Mouse (Mus musculus): Measurements from ENCODE around the gene Folr1. TPM values are rescaled to one million over a fixed set of nuclear protein-coding genes. Genes with fewer than 3 reads are reported as not detected.

The Folr1 gene
- polyA plus RNA-seq, 1 experiment from 2014 or later = 4.0 TPM

GRCm38 (mm10) chr7:101860978-101861377, 9.6 kb downstream of the Folr1 start:
- Histone ChIP-seq H3K27ac (ENCODE audit: low read length) (no peak overlapping the region), H3K4me2 (ENCODE audit: low read depth, low read length) (no peak overlapping the region), H3K9ac (ENCODE audit: low read length) (no peak overlapping the region), H3K4me1 (ENCODE audit: control insufficient read depth, insufficient read depth, low read length) (no peaks in the 10 kb centered on the region), H3K27me3 (ENCODE audit: control insufficient read depth, insufficient read depth, low read length) (no peaks in the 10 kb centered on the region), H3K9me3 (replicated peaks; ENCODE audit: control insufficient read depth, low read length) (no peaks in the 10 kb centered on the region), H3K36me3 (ENCODE audit: control insufficient read depth, insufficient read depth) (no peaks in the 10 kb centered on the region), H3K4me3 (ENCODE audit: low read length) (no peak overlapping the region)
- no peak for ATAC-seq (replicated peaks; ENCODE audit: extremely low read depth, insufficient read depth, low FRiP score)

DNA sequence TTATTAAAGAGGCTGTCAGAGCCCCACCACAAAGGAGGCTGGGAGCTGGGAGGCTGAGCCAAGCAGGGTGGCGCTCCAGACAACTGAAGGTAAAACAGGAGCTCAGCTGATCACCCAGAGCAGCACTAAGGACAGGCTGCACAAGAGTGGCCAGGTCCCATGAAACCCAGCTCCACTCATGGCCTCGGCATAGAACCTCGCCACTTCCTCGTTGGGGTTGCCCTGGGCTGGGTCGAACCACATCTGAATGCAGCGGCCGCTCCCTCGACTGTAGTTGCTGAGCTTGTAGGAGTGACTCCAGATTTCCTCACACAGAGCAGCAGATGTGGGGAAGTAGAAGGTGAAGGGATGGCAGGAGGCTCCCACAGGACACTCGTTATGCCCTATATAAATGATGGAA, 12.2 kb downstream of the Folr1 start:
- Histone ChIP-seq H3K9ac (ENCODE audit: low read length) (no peak overlapping the region), H3K4me1 (ENCODE audit: control insufficient read depth, insufficient read depth, low read length) (no peaks in the 10 kb centered on the region), H3K27ac (ENCODE audit: low read length) (no peak overlapping the region), H3K36me3 (ENCODE audit: control insufficient read depth, insufficient read depth) (no peaks in the 10 kb centered on the region), H3K4me3 (ENCODE audit: low read length) (no peak overlapping the region), H3K27me3 (ENCODE audit: control insufficient read depth, insufficient read depth, low read length) (no peaks in the 10 kb centered on the region), H3K4me2 (ENCODE audit: low read depth, low read length) (no peak overlapping the region), H3K9me3 (replicated peaks; ENCODE audit: control insufficient read depth, low read length) (no peaks in the 10 kb centered on the region)
- ATAC-seq (replicated peaks; ENCODE audit: extremely low read depth, insufficient read depth, low FRiP score) = no peak
- WGBS = 77% methylated on average over 9 of the region's 9 CpGs

GRCm38 (mm10) chr7:101857094-101857493, 13.5 kb downstream of the Folr1 start, which contains the start of gene Folr2:
Folr2 (minus strand) TSS chr7:101857194.
- no peaks in the 10 kb centered on the region for H3K9me3 ChIP-seq (replicated peaks; ENCODE audit: control insufficient read depth, low read length)
- no peaks in the 10 kb centered on the region for H3K4me1 ChIP-seq (ENCODE audit: control insufficient read depth, insufficient read depth, low read length)
- H3K4me2 ChIP-seq (ENCODE audit: low read depth, low read length) = no peak within 1 kb of the TSS
- no peak within 1 kb of the TSS for H3K4me3 ChIP-seq (ENCODE audit: low read length)
- H3K27ac ChIP-seq (ENCODE audit: low read length) = no peak within 1 kb of the TSS
- ATAC-seq (replicated peaks; ENCODE audit: extremely low read depth, insufficient read depth, low FRiP score) = no peak
- H3K36me3 ChIP-seq (ENCODE audit: control insufficient read depth, insufficient read depth) = no peaks in the 10 kb centered on the region
- 84% methylated on average over 4 of the region's 4 CpGs for WGBS
- H3K27me3 ChIP-seq (ENCODE audit: control insufficient read depth, insufficient read depth, low read length) = no peaks in the 10 kb centered on the region
- no peak within 1 kb of the TSS for H3K9ac ChIP-seq (ENCODE audit: low read length)

DNA sequence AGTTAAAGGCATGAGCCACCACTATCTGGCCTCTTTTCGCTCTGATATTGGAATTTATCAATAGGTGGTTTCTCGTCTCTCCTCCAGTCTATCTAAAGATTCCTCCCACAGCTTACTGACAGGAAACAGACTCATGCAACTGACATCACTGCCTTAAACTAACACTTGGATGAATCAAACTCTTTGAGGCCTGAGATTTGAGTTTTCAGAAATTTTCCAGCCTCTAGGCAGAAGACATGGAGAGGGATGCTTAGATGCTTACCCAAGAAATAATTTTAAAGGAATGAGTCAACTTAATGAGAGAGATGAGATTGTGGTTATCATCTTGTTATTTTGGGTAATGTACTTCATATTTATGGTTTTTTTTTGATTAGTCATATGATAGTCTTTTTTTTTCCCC, 16.8 kb downstream of the Folr1 start:
- Histone ChIP-seq H3K9me3 (replicated peaks; ENCODE audit: control insufficient read depth, low read length) (0 out of 2 replicates have a peak, but pooled peaks cover 2% of the 10 kb centered on the region), H3K27me3 (ENCODE audit: control insufficient read depth, insufficient read depth, low read length) (no peaks in the 10 kb centered on the region), H3K36me3 (ENCODE audit: control insufficient read depth, insufficient read depth) (no peaks in the 10 kb centered on the region), H3K27ac (ENCODE audit: low read length) (no peak overlapping the region), H3K9ac (ENCODE audit: low read length) (no peak overlapping the region), H3K4me1 (ENCODE audit: control insufficient read depth, insufficient read depth, low read length) (no peaks in the 10 kb centered on the region), H3K4me3 (ENCODE audit: low read length) (no peak overlapping the region), H3K4me2 (ENCODE audit: low read depth, low read length) (no peak overlapping the region)
- ATAC-seq (replicated peaks; ENCODE audit: extremely low read depth, insufficient read depth, low FRiP score) = no peak
- 54% methylated on average over 2 of the region's 2 CpGs for WGBS

DNA sequence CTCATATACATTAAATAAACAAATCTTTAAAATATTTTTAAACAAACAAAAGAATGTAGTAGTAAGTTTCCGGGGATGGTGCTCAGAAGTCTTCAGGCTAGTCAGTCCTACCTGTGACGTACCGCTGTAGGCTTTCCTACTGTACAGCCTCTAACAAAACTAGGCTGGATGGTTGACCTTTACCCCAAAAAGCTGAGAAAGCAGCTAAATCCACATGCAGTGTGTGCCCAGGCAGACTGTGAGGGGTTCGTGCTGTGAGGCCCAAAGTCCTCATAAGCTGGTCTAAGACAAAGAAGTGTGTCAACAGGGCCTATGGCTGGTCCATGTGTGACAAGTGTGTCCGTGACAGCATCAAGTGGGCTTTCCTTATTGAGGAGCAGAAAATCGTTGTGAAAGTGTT, 17.7 kb downstream of the Folr1 start:
- Histone ChIP-seq H3K27me3 (ENCODE audit: control insufficient read depth, insufficient read depth, low read length) (no peaks in the 10 kb centered on the region), H3K4me1 (ENCODE audit: control insufficient read depth, insufficient read depth, low read length) (no peaks in the 10 kb centered on the region), H3K9ac (ENCODE audit: low read length) (no peak overlapping the region), H3K36me3 (ENCODE audit: control insufficient read depth, insufficient read depth) (no peaks in the 10 kb centered on the region), H3K27ac (ENCODE audit: low read length) (no peak overlapping the region), H3K4me3 (ENCODE audit: low read length) (no peak overlapping the region), H3K9me3 (replicated peaks; ENCODE audit: control insufficient read depth, low read length) (0 out of 2 replicates have a peak, but pooled peaks cover 2% of the 10 kb centered on the region), H3K4me2 (ENCODE audit: low read depth, low read length) (no peak overlapping the region)
- 79% methylated on average over 6 of the region's 6 CpGs for WGBS
- no peak for ATAC-seq (replicated peaks; ENCODE audit: extremely low read depth, insufficient read depth, low FRiP score)

DNA sequence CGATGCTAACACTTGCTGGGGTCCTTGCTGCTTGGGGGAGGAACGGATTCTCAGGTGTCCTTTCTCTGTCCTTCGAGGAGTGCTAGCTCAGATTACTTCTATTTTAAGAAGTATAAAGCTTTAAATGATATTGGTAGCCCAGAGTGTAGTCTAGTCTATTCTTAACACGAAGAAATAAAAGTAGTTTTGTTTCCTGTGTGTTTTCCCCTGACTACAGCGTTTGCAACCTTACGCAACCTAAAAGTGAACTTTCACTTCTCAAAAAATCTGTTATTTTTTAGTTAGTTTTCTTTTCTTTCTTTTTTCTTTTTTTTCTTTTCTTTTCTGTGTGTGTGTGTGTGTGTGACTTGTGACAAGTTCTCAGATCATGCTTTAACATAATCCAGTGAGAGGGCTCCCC, 18.9 kb downstream of the Folr1 start:
- WGBS = 67% methylated on average over 6 of the region's 6 CpGs
- Histone ChIP-seq H3K36me3 (ENCODE audit: control insufficient read depth, insufficient read depth) (no peaks in the 10 kb centered on the region), H3K9me3 (replicated peaks; ENCODE audit: control insufficient read depth, low read length) (0 out of 2 replicates have a peak, but pooled peaks cover 2% of the 10 kb centered on the region), H3K4me3 (ENCODE audit: low read length) (no peak overlapping the region), H3K4me2 (ENCODE audit: low read depth, low read length) (no peak overlapping the region), H3K9ac (ENCODE audit: low read length) (no peak overlapping the region), H3K27ac (ENCODE audit: low read length) (no peak overlapping the region), H3K4me1 (ENCODE audit: control insufficient read depth, insufficient read depth, low read length) (no peaks in the 10 kb centered on the region), H3K27me3 (ENCODE audit: control insufficient read depth, insufficient read depth, low read length) (no peaks in the 10 kb centered on the region)
- ATAC-seq (replicated peaks; ENCODE audit: extremely low read depth, insufficient read depth, low FRiP score) = no peak

- Histone ChIP-seq H3K9ac (ENCODE audit: low read length) (no peak overlapping the region), H3K4me2 (ENCODE audit: low read depth, low read length) (no peak overlapping the region), H3K27me3 (ENCODE audit: control insufficient read depth, insufficient read depth, low read length) (no peaks in the 10 kb centered on the region), H3K36me3 (ENCODE audit: control insufficient read depth, insufficient read depth) (no peaks in the 10 kb centered on the region), H3K27ac (ENCODE audit: low read length) (no peak overlapping the region), H3K4me3 (ENCODE audit: low read length) (no peak overlapping the region), H3K4me1 (ENCODE audit: control insufficient read depth, insufficient read depth, low read length) (no peaks in the 10 kb centered on the region), H3K9me3 (replicated peaks; ENCODE audit: control insufficient read depth, low read length) (0 out of 2 replicates have a peak, but pooled peaks cover 2% of the 10 kb centered on the region)
- WGBS = 94% methylated on average over 1 of the region's 1 CpGs
- ATAC-seq (replicated peaks; ENCODE audit: extremely low read depth, insufficient read depth, low FRiP score) = no peak
Observed at GRCm38 (mm10) chr7:101847934-101848333, 22.7 kb downstream of the Folr1 start.

DNA sequence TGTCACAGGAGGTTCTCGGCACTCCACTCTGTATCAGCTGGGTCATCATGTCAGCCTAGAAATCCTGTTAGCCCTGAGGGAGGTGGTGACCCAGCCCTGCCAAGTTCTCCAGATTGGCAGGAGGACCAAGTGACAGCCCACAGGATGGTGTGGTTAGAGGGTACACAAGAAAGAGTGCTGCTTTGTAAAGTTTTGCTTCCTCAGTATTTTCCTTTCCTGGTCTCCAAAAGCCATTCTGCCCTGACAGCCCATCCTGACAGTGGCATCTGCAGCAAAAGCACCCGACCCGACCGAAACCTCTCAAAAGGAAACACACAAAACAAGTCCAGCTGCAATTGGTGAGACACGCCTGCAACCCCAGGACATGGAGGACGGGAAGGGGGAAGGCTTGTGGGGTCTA, 26.4 kb downstream of the Folr1 start:
- no peaks in the 10 kb centered on the region for H3K9me3 ChIP-seq (replicated peaks; ENCODE audit: control insufficient read depth, low read length)
- H3K36me3 ChIP-seq (ENCODE audit: control insufficient read depth, insufficient read depth) = no peaks in the 10 kb centered on the region
- H3K4me3 ChIP-seq (ENCODE audit: low read length) = no peak overlapping the region
- no peaks in the 10 kb centered on the region for H3K27me3 ChIP-seq (ENCODE audit: control insufficient read depth, insufficient read depth, low read length)
- no peak overlapping the region for H3K9ac ChIP-seq (ENCODE audit: low read length)
- WGBS = 56% methylated on average over 6 of the region's 6 CpGs
- H3K4me1 ChIP-seq (ENCODE audit: control insufficient read depth, insufficient read depth, low read length) = no peaks in the 10 kb centered on the region
- H3K27ac ChIP-seq (ENCODE audit: low read length) = no peak overlapping the region
- H3K4me2 ChIP-seq (ENCODE audit: low read depth, low read length) = no peak overlapping the region
- ATAC-seq (replicated peaks; ENCODE audit: extremely low read depth, insufficient read depth, low FRiP score) = no peak

- WGBS = under 1% methylated on average over 64 of the region's 64 CpGs
Observed at GRCm38 (mm10) chr7:101837606-101838471, 32.7 kb downstream of the Folr1 start, which contains the start of gene Inppl1. Inppl1 (minus strand) TSS chr7:101838229.

More at GRCm38 (mm10) chr7:101837606-101838471, 32.7 kb downstream of the Folr1 start, which contains the start of gene Inppl1:
- Histone ChIP-seq H3K27ac (ENCODE audit: low read length) (peak within 1 kb of the TSS; percentile 99), H3K4me2 (ENCODE audit: low read depth, low read length) (peak within 1 kb of the TSS; percentile 69), H3K27me3 (ENCODE audit: control insufficient read depth, insufficient read depth, low read length) (no peaks in the 10 kb centered on the region), H3K9me3 (replicated peaks; ENCODE audit: control insufficient read depth, low read length) (no peaks in the 10 kb centered on the region), H3K4me3 (ENCODE audit: low read length) (peak within 1 kb of the TSS; percentile 80), H3K4me1 (ENCODE audit: control insufficient read depth, insufficient read depth, low read length) (peaks cover 29% of the 10 kb centered on the region), H3K9ac (ENCODE audit: low read length) (peak within 1 kb of the TSS; percentile 99), H3K36me3 (ENCODE audit: control insufficient read depth, insufficient read depth) (peaks cover 2% of the 10 kb centered on the region; the same call in 1 of the 2 replicates)
- ATAC-seq (replicated peaks; ENCODE audit: extremely low read depth, insufficient read depth, low FRiP score) = peak; percentile 84

All from heart, embryonic 16.5 days (tissue).